Mouse (Mus musculus) bone marrow, adult 2 months (tissue): ENCODE results near the gene Unc80.

Experiments used
- CTCF ChIP-seq: fragments of 200-500 bp; IDR thresholded peaks from 2 replicates; pipeline ENCODE4 v1.5.1; 2011; ENCODE audit warnings: low read length, control low read depth; ENCODE audit not compliant: control insufficient read depth, insufficient read depth
- POLR2A ChIP-seq: fragments of 200-500 bp; IDR thresholded peaks from 2 replicates; pipeline ENCODE4 v1.6.1; 2011; ENCODE audit warnings: low read depth, mild to moderate bottlenecking, control low read depth, low read length, borderline replicate concordance; ENCODE audit not compliant: control insufficient read depth

GRCm38 (mm10) chr1:66561636-66562270 lies 93.6 kb downstream of the Unc80 start:
- no peak for TF ChIP-seq POLR2A
- no peak for TF ChIP-seq CTCF
